Mouse (Mus musculus) 416B (cell line): ENCODE data around the gene Nol6.

Source experiments
- DNase-seq: peaks from one replicate; pipeline ENCODE4 v3.0.0; 2011; ENCODE audit warnings: low read depth

Nol6 gene

DNA sequence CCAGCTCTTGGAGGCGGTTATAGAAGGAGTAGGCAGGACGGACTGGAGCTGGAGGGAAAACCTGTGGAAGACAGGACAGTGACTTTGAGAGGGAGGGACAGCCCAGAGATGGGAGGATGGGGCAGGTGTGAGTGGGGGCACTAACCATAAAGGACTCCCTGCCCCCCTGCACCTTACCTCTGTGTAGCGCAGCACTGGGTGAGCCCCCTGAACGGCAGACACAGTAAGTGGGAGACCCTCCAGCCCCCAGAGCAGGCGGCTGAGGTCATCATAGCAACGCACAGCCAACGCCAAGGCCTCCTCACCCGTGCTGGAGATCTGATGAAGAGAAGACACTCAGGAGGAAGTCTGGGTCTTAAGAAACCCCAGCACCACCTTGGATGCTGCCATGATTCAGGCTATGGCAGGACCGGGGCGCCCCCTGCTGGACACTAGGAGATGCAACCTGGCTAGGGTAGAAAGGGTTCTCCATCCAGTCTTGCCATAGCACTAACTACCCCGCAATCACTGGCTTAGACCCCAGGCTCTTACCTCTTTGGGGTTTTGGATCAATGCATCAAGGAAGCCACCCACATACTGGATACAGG lies 5.5 kb downstream of the Nol6 start:
- DNase-seq, result peak; percentile 84

DNA sequence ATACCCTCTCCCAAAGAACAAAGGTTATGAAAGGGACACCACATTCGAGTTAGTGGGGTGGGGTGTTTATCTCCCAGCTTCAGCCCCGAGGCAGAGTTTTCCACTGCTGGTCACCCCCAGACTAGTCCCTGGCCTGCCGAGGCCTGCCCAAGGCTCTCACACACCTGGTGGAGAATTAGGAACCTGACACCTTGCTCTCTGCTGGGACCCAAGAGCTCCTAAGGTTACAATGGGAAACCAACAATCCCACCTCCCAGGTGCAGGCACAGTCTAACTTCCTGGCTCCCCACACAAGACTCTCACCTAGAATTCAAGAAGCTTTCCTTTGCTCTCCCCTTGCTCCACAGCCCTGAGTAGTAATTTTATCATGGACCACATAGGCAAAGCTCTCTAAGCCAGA lies 7.4 kb downstream of the Nol6 start:
- no peak for DNase-seq

- DNase-seq, result no peak
Measured at GRCm38 (mm10) chr4:41115793-41116192, 8.5 kb downstream of the Nol6 start.

- no peak for DNase-seq
Measured at GRCm38 (mm10) chr4:41115074-41115473, 9.2 kb downstream of the Nol6 start.

DNA sequence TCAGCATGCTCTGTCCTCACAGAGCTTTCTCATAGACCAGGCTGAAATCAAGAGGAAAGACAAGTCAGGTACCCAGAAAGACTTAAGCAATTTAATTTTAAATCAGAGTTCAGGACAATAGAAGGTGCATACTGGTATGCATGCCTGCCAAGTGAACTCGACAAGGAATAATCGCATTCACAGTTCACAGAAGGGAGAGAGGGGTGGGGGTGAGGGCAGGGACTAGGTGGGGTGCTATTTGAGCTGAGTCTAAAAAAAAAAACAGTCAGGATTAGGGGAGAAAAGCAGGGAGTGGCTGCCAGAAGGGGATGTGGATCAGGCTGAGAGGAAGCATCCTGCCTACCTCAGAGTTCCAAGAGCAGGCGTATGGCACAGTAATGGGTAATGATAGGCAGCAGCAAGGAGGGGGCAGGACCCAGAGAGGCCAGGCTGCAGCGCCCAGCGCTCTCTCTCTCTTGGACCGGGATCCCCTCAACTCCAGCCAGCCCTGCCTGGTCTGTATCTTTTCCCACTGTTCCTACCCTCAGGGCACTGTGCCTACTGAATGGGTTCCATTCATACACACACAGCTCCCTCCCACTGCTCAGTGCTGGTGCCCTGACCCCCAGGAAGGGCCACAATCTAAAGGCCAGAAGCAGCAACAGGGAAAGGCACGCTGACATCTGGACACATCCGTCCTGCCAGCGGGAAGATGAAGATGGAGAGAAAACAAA lies 9.7 kb downstream of the Nol6 start:
- no peak for DNase-seq

DNA sequence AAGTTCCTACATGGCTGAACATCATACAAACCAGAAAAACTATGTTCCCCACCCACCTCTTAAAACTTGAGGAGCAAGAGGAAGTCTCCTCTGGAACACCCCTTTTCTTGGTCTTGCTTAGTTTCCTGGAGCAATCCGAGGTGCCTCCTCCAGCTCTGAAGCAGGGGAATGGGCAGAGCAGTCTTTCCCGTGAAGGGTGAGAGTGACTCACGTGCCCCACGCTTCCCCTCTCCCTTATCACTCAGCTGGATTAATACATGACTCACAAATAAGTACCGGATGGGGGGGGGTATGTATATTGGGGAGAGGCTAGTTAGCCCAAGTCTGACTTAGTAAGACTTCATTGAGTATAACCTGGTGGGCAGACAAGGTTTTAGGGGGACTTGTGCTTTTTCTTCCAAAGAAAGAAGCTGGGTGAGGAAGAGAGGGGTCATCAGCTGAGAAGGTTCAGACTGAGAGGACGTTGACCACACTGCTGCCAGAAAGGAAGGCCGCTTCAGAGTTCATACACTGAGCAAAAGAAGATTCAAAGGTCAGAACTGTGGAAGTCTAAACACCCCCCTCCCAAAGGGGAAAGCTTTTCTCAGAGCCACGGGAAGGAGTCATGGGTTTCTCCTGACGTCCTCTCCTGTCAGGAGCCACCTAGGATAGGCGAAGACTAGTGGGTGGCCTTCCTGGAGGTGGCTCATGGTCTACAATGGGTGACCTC lies 15.4 kb downstream of the Nol6 start:
- DNase-seq, result peak; percentile 90

DNA sequence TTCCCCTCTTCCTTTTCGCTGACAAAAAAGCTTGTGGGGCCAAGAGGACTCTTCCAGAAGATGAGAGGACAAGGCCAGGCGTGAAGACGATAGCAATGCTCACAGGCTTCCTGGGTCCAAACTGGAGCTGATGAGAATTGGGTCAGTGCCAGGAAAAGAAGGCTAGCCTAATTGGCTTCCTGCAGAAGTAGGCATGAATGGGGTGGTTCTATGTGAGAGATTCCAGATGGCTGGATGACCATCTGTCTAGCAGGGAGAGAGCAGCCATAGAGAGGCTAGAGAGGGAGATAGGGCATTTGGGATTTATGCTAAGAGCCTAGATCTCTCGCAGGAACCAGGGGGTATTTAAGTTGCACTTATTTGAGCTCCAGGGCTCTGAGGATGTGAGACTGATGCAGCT lies 16.8 kb downstream of the Nol6 start:
- no peak for DNase-seq

DNA sequence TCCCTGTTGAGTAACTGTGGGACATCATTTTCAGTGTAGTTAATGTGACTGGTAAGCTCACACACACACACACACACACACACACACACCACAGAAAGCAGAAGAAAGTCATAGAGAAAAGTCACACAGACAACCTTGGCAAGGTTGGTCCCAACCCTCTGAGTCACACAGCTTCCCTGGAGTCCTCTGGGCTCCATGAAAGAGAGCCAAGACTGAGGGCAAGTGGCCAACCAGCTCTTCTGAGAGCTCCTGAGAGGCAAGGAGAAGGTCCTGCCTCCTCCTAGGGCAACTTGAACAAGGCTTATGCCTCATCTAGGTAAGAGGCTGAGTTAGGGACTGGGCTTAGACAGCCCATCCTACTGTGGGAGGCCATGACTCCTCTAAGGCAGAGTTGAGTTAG lies 21.4 kb downstream of the Nol6 start:
- no peak for DNase-seq

GRCm38 (mm10) chr4:41100986-41101385 lies 23.3 kb downstream of the Nol6 start:
- DNase-seq, result no peak

GRCm38 (mm10) chr4:41098577-41098951 lies 25.7 kb downstream of the Nol6 start:
- DNase-seq, result no peak

DNA sequence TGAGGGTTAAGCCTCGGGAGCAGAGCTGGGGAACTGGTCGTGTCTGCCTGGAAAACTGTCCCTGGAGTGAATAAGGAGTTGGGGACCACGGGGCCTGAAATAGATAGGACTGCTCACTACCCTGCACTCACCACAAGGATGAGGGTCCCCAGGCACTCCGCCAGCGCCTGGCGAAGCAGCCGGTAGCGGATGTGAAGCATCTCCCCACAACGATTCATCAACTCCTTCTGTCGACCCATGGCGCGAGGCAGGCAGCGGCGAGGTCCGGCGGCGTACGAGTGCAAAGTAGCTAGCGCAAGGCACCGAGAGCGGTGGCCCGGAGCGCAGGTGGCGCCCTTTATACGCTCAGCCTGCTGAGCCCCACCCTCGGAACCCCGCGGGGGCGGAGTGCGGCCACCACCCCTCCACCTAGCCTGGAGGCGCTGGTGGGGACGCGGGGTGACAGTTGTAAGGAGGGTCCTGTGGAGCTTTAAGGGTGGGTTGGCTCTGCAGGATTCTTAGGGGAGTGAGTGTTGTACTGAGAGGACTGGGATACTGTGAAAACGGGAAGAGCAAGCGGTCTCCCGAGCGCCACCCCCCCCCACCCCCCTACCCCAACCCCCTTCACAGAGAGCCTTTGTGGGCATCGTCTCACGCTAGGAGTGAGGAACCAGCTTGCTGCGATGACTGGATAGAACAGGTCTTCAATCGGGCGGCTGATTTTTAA lies 26.2 kb downstream of the Nol6 start, which contains the start of gene Aqp3:
Gene Aqp3, minus strand, starts transcription at position 313 of the 706 bp plus-strand sequence.
- DNase-seq, result no peak

GRCm38 (mm10) chr4:41097381-41097780 lies 26.9 kb downstream of the Nol6 start:
- DNase-seq, result no peak

DNA sequence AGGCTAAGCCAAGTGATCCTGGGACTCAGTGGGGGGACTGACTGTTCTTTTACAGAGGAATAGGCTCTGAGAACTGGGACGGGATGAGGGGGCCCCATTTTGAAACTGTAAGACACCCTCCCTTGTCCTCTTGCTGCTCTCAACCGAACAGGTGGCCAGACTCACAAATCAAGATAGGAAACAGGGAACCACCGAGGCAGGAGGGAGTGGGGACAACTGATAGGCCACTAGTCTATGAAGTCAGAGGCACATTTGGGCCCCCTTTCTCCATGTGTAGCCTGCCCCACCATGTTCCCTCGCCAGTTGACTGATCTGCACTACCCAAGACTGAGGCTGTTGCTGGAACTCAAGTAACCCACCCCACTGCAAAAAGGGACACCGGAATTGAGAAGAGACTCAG lies 27.5 kb downstream of the Nol6 start:
- no peak for DNase-seq

GRCm38 (mm10) chr4:41096169-41096568 lies 28.1 kb downstream of the Nol6 start:
- no peak for DNase-seq

DNA sequence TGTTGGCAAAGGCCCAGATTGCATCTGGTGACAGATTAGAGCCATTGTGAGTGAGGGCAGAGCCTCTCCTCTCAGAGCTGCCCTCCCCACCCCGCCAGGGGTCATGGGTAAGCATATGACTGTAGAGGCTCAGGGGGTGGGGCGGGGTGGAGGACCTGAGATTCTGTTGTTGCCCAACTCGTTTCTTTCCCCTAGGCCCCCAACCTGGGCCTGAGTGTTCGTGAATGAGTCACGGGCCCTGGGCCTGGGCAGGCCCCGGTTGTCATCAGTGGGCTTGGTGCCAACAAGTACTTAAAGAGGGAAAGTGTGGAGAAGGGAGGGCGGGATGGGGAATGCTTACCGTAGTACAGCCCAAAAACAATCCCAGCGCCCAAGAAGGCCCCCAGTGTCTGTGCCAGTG lies 29.9 kb downstream of the Nol6 start:
- peak; percentile 83 for DNase-seq

GRCm38 (mm10) chr4:41092958-41093357 lies 31.3 kb downstream of the Nol6 start:
- DNase-seq, result no peak

DNA sequence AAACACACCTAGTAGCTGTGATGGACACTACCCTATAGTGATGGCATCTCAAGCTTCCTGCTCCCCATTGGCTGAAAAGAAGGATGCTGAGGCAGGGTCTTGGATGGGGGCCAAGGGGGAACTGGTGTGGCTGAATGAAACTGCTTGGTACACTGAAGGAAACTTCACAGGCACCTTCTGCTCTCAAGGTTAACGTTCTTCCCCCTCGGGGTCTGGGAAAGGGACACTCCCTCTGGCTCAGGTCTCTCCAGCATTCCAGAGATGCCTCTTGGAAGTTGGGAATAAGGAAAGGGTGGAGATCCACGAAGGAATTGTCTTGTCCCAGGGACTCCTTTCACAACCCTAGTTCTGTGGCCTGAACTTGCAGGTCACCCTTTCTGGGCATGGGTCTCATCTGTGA lies 32.9 kb downstream of the Nol6 start:
- no peak for DNase-seq

GRCm38 (mm10) chr4:41089705-41090104 lies 34.5 kb downstream of the Nol6 start:
- no peak for DNase-seq

DNA sequence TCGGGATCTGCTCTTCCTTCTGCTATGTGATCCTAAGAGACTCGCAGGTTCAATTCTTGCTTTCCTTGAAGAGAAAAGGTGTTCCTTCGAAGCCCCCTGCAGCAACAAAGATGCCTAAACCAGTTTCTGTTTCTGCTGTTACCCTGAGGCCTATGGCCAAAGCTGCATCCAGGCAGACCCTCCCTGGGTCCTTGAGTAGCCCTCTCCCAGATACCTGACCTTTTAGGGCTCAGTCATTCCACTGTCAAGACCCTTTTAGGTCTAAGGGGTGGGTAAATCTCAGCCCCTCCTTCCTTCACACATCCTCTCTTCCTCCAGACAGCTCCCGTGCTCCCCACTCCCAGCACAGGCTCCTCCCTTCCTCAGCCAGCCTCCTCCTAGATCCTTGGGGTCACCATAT lies 35.1 kb downstream of the Nol6 start:
- DNase-seq, result no peak

DNA sequence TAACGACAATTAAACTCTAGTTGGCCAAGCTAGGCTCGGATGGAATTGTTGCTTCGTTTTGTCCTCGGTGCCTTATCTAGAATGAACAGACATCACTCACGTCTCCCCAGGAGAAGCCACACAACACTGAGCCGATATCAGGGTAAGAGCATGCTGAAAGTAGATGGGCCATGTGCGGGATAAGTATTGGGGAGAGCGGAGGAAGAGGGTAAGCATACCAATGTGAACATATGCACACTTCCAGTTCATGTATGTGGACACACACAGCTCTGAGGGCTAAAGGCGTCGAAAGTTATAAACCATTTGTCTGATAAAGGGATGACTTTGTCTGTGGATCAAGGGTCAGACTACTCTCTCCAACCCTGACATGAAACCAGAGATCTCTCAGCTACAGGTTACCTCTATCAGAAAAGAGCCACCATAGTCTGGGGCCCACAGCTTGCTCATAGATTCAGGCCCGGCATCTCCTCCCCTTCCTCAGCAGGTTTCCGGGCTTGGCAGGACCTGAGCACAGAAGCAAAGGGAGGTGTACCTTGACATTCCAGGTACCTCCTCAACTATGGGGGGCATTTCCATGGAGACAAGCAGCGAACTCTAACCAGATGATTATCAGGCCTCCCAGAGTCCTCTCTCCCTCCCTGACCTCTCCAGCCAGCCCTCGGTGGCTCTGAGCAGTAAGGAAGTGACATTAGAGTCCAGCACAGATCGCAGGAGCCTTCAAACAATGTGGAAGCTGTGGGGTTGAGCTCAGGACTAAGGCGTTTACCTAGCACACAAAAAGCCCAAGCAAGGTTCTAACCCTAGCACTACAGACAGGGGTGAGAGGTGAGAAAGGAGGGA lies 36.6 kb downstream of the Nol6 start:
- no peak for DNase-seq

DNA sequence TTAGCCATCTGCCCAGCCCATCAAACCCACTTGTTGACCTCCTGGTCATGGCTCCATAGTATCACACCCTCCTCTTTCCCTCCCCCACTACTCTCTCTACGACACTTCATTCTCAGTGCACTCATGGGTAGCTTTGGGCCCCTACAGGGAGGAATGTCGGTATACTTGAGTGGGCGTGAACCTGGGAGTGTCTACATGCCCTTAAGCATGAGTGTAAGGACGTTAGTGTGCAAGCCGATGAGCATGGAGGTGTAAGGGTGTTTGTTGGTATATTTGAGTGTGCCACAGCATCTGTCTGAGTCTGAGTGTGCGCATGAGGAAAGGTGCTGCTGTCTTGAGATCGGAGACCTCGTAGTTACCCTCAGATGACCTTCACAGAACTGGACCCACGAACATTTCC lies 37.3 kb downstream of the Nol6 start:
- DNase-seq, result no peak

DNA sequence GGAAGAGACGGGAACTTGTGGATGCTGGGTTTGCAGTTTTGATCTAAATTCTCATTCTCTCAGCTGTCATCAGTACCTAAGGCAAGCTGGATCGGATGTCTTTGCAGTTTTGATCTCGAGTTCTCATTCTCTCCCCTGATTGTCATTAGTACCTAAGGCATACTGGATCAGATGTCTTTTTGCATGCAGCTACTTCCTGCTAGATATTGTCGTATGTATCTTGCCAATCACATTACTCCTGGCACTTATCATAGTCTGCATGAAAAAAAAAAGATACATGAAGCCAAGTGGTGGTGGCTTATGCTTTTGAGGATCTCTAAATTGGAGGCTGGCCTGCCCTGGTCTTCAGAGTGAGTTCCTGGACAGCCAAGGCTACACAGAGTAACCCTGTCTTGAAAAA lies 39.4 kb downstream of the Nol6 start:
- DNase-seq, result no peak
